ENCODE assay signal across 8 mouse cellular contexts in the genomic region with DNA sequence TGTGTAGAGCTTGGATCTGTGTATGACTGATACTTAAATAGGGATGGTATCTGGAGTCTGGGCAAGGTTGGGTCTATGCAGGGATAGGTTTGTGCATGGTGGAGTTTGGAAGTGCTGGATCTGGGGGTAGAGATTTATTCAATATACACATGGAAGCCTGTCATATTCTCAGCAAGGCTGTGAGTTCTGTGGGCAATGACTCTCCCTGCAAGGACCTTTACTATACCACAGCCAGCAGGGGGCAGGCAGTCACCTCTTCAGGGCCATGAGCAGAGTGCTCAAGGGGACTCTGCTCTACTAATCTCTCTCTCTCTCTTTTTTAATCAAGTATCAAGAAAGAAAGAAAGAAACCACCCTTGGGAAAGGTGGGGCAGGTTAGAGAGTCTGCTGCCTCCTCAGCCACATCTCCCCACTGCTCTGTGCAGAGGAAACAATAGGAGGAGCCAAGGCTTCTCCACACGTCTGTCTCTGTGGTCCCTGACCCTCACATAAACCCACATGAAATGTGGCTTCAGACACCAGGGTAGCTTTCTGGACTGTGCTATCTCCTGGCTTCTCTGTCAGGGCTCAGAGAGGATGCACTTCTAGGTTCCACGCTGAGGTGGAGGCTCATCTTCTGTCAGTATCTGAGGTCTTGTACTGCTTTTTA. TPM values are rescaled to one million over a fixed set of nuclear protein-coding genes. Genes with fewer than 3 reads are reported as not detected.
DNase-seq lines count a peak whose midpoint lies in the region; ATAC-seq and TF ChIP-seq lines count a peak whose summit lies in the region.

No protein-coding gene starts in this region.

- ATAC-seq in heart, embryonic 11.5 days (replicated peaks; ENCODE audit: insufficient number of reproducible peaks, low FRiP score, low TSS enrichment) = no peak; the same call in 1 of the 2 replicates
- ATAC-seq in forebrain, postnatal 0 days = peak; percentile 92
- peak; percentile 61 for ATAC-seq in intestine, embryonic 14.5 days (replicated peaks; ENCODE audit: low FRiP score, low TSS enrichment, low read depth)
- peak; percentile 71 for ATAC-seq in midbrain, embryonic 11.5 days (ENCODE audit: low FRiP score)

- no peaks in the 10 kb centered on the region for H3K36me3 ChIP-seq in heart, embryonic 11.5 days (ENCODE audit: control insufficient read depth, insufficient read depth, low read length)
- H3K36me3 ChIP-seq in forebrain, postnatal 0 days (ENCODE audit: insufficient read depth) = no peaks in the 10 kb centered on the region
- no peaks in the 10 kb centered on the region for H3K36me3 ChIP-seq in intestine, embryonic 14.5 days (ENCODE audit: control insufficient read depth, insufficient read depth, low read length)
- no peaks in the 10 kb centered on the region for H3K36me3 ChIP-seq in midbrain, embryonic 11.5 days (ENCODE audit: control insufficient read depth, insufficient read depth, low read length)
- no peaks in the 10 kb centered on the region for H3K36me3 ChIP-seq in splenic B cell, adult 2 months (ENCODE audit: control insufficient read depth, insufficient read depth, low read length, poor library complexity, severe bottlenecking)

- peak; percentile 84 for DNase-seq in heart, adult 11 months
- peak; percentile 42 for DNase-seq in c-Kit-positive CD71-positive TER-119-positive erythroid progenitor cells, embryonic 14.5 days (ENCODE audit: low spot score)
- DNase-seq in forebrain, postnatal 0 days = peak; percentile 71
- DNase-seq in intestine, embryonic 14.5 days (ENCODE audit: low spot score) = peak; percentile 68
- peak; percentile 51 to 68 for DNase-seq in left cerebral cortex, postnatal 25 days (ENCODE audit: low spot score in 2 of 2)
- DNase-seq in midbrain, embryonic 11.5 days (ENCODE audit: low spot score, missing footprints) = peak; percentile 84
- DNase-seq in splenic B cell, adult 2 months (ENCODE audit: low read depth, low spot score) = peak; percentile 62

- no peaks in the 10 kb centered on the region for H3K27me3 ChIP-seq in heart, embryonic 11.5 days (ENCODE audit: control insufficient read depth, insufficient read depth, low read length)
- no peaks in the 10 kb centered on the region for H3K27me3 ChIP-seq in forebrain, postnatal 0 days (ENCODE audit: insufficient read depth, low read length)
- H3K27me3 ChIP-seq in intestine, embryonic 14.5 days (replicated peaks; ENCODE audit: control insufficient read depth, insufficient read depth, low read length) = no peaks in the 10 kb centered on the region
- no peaks in the 10 kb centered on the region for H3K27me3 ChIP-seq in midbrain, embryonic 11.5 days (ENCODE audit: control insufficient read depth, insufficient read depth, low read length)
- no peaks in the 10 kb centered on the region for H3K27me3 ChIP-seq in splenic B cell, adult 2 months (ENCODE audit: control insufficient read depth, insufficient read depth, low read length, poor library complexity, severe bottlenecking)

- H3K9me3 ChIP-seq in heart, embryonic 11.5 days (replicated peaks; ENCODE audit: control insufficient read depth, low read length) = no peaks in the 10 kb centered on the region
- H3K9me3 ChIP-seq in forebrain, postnatal 0 days (ENCODE audit: low read length) = no peaks in the 10 kb centered on the region
- H3K9me3 ChIP-seq in intestine, embryonic 14.5 days (ENCODE audit: control insufficient read depth, low read length) = no peaks in the 10 kb centered on the region
- H3K9me3 ChIP-seq in midbrain, embryonic 11.5 days (ENCODE audit: control insufficient read depth, low read length) = no peaks in the 10 kb centered on the region

- no peak overlapping the region for H3K4me2 ChIP-seq in heart, embryonic 11.5 days
- H3K4me2 ChIP-seq in forebrain, postnatal 0 days (ENCODE audit: low read depth) = no peak overlapping the region
- H3K4me2 ChIP-seq in intestine, embryonic 14.5 days (ENCODE audit: low read length) = no peak overlapping the region
- H3K4me2 ChIP-seq in midbrain, embryonic 11.5 days = no peak overlapping the region

- no peak overlapping the region for H3K27ac ChIP-seq in heart, embryonic 11.5 days (ENCODE audit: low read depth, low read length)
- H3K27ac ChIP-seq in forebrain, postnatal 0 days (ENCODE audit: low read depth, low read length) = no peak overlapping the region
- no peak overlapping the region for H3K27ac ChIP-seq in intestine, embryonic 14.5 days (ENCODE audit: low read depth)
- H3K27ac ChIP-seq in midbrain, embryonic 11.5 days (ENCODE audit: low read depth, low read length) = no peak overlapping the region

- H3K4me3 ChIP-seq in heart, embryonic 11.5 days (ENCODE audit: low read depth, low read length) = no peak overlapping the region
- H3K4me3 ChIP-seq in forebrain, postnatal 0 days (ENCODE audit: low read depth, low read length) = no peak overlapping the region
- no peak overlapping the region for H3K4me3 ChIP-seq in intestine, embryonic 14.5 days (ENCODE audit: low read depth, low read length)
- H3K4me3 ChIP-seq in midbrain, embryonic 11.5 days (ENCODE audit: low read depth, low read length) = no peak overlapping the region

- intact Hi-C loops in left cerebral cortex, postnatal 25 days (cut with DNase I) = loop anchor here (1.0 to 5.0 kb wide), 2 partner anchors 70 to 204 kb away; no protein-coding TSS in a partner anchor

- WGBS in heart, embryonic 11.5 days (ENCODE audit: insufficient replicate concordance) = 26% methylated on average over 2 of the region's 2 CpGs
- WGBS in forebrain, postnatal 0 days = 38% methylated on average over 2 of the region's 2 CpGs
- 40% methylated on average over 2 of the region's 2 CpGs for WGBS in intestine, embryonic 14.5 days
- 56% methylated on average over 2 of the region's 2 CpGs for WGBS in midbrain, embryonic 11.5 days

- no peak overlapping the region for H3K9ac ChIP-seq in heart, embryonic 11.5 days (ENCODE audit: low read depth, low read length)
- no peak overlapping the region for H3K9ac ChIP-seq in forebrain, postnatal 0 days
- no peak overlapping the region for H3K9ac ChIP-seq in intestine, embryonic 14.5 days (ENCODE audit: low read length)
- H3K9ac ChIP-seq in midbrain, embryonic 11.5 days (ENCODE audit: low read length) = no peak overlapping the region

- no peaks in the 10 kb centered on the region for H3K4me1 ChIP-seq in heart, embryonic 11.5 days (ENCODE audit: control insufficient read depth, insufficient read depth, low read length)
- H3K4me1 ChIP-seq in forebrain, postnatal 0 days (ENCODE audit: insufficient read depth) = no peaks in the 10 kb centered on the region
- H3K4me1 ChIP-seq in intestine, embryonic 14.5 days (replicated peaks; ENCODE audit: control insufficient read depth, insufficient read depth, low read length) = no peaks in the 10 kb centered on the region
- no peaks in the 10 kb centered on the region for H3K4me1 ChIP-seq in midbrain, embryonic 11.5 days (ENCODE audit: control insufficient read depth, insufficient read depth, low read length)

- TF ChIP-seq CTCF in forebrain, postnatal 0 days (IDR thresholded peaks at IDR 0.05; ENCODE audit: low read depth) = peak; percentile 74

RNA-seq across cellular contexts. Expression of gene Slc9a3, which starts 24.4 kb away (rescaled TPM):
- polyA plus RNA-seq in heart, embryonic 11.5 days (2014; fragmentation: Nextera tagmentation; extraction: Ambion mirVana) = not detected in 2 replicates
- 0.15 and 0.29 TPM in 2 replicates for total RNA-seq in forebrain, postnatal 0 days (2014; rRNA removed)
- 0.28 and 0.40 TPM in 2 replicates for polyA plus RNA-seq in forebrain, postnatal 0 days (2015; fragmentation: Nextera tagmentation; extraction: Ambion mirVana)
- polyA plus RNA-seq in intestine, embryonic 14.5 days (2014; fragmentation: Nextera tagmentation; extraction: Ambion mirVana) = 0.11 and 0.47 TPM in 2 replicates
- total RNA-seq in left cerebral cortex, postnatal 25 days (2021) = 1 to 10 TPM in 1 of 2 experiments, under 1 TPM in 1; 0.98 to 1.8 TPM
- 0.03 TPM in 1 of 2 replicates, not detected in the other for polyA plus RNA-seq in midbrain, embryonic 11.5 days (2014; fragmentation: Nextera tagmentation; extraction: Ambion mirVana)

RNA-seq across cellular contexts. Expression of gene Cep72, which starts 34.7 kb away (rescaled TPM):
- polyA plus RNA-seq in heart, embryonic 11.5 days (2014; fragmentation: Nextera tagmentation; extraction: Ambion mirVana) = 11.2 and 18.8 TPM in 2 replicates
- 6.7 and 7.1 TPM in 2 replicates for total RNA-seq in forebrain, postnatal 0 days (2014; rRNA removed)
- 6.0 and 8.8 TPM in 2 replicates for polyA plus RNA-seq in forebrain, postnatal 0 days (2015; fragmentation: Nextera tagmentation; extraction: Ambion mirVana)
- 16.7 and 17.8 TPM in 2 replicates for polyA plus RNA-seq in intestine, embryonic 14.5 days (2014; fragmentation: Nextera tagmentation; extraction: Ambion mirVana)
- total RNA-seq in left cerebral cortex, postnatal 25 days (2021) = 1 to 10 TPM; 1.1 to 2.1 TPM
- polyA plus RNA-seq in midbrain, embryonic 11.5 days (2014; fragmentation: Nextera tagmentation; extraction: Ambion mirVana) = 22.4 and 23.5 TPM in 2 replicates
